Mouse (Mus musculus): ENCODE measurements around the gene Rnf146.
"Not testable (repeated sequence)": the region's sequence is repeated elsewhere in the genome, so short reads cannot be mapped to it uniquely, and the experiment has no call there.

Gene Rnf146

DNA sequence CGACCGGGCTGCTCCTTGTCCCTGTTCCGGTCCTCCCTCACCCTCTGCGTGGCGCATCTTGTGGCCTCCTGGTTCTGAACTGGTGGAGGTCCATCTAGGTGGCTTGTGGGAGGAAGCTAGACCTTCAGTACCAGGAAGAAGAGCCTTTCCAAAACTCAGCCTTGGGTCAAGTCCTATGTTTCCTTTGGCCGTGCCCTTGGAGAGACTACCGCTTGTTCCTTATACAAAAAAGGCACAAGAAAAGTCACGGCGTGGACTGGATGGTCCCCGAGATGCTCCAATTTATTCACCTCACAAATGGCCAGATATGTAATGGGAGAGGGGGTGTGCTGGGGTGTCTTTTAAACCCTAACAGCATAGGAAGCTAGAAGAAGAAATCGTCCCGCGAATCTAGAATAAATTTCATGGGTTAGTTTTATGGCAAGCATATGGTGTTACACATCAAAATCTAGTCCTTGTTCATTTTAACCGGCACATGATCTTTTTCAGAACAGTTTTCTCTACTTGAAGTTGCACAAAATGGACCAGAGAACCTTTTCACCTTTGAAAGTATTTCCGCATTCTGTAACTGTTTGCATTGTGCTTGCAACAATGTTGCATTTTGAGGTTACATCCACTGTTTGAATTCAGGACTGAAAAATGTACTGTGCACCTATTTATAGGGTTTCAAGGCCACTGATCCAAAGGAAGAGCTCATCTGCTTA, at the start of gene Rnf146:
Gene Rnf146 (minus strand): TSS at position 246 of the 704 bp plus-strand sequence.
- no peak for DNase-seq

DNA sequence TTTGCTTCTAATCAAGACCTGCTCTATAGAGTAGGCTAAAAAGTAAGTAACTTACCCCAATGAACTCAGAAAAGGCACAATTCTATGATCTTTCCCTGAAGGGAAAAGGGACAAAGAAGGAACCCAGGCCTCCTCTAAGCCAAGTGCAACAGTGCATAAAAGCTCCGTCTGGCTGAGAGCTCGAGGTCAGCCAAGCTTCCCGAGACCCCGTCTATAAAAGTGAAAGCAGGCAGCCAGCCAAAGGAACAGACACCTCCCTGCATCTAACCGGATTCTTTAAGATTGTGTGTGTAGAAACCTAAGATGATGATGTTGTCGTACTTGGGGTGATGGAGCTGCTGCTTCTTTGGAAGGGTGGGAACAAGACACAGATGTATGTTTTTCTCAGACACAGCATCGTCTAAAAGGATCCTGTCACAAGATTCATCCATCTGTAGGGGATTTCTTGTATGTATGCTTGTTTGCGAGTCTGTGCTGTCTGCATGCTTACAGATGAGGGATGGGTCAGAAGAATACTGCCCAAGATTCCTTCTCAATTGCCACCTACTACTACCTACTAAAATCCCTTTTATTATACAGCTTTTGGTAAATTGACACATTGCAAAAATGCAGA, 40.5 kb upstream of the Rnf146 start:
- DNase-seq, result no peak

DNA sequence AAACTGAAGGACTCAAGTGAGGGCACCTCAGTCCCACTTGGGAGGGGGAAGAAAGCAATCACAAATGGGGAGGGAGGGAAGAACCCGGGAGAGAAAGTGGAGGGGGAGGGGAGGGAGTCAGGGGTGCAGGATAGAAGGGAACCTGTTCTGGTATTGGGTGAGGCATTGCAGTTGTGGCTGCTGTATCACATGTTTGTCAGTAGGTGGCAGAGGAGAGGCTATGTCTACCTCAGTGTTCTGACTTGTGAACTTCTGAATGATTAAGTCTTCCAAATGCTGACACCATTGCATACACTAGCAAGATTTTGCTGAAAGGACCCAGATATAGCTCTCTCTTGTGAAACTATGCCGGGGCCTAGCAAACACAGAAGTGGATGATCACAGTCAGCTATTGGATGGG, 32.6 kb upstream of the Rnf146 start:
- not testable (repeated sequence) for DNase-seq

DNA sequence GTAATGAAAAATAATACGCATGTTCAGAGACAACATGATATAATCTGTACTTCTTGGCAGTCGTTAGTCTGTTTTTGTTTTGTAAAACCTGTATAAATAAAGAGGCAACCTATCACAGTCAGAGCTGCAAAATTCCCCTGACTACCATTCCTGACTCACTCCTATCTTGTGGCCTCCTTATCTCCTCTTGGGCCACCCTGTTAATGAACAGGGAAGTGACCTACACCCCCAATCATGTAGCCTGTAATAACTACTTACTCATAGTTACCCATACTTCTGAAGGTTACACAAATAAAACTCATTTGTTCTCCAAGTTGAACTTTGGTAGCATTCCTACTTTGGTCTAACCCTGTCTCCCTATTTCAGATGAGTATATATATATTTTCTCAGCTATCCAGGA, 19.3 kb upstream of the Rnf146 start:
- no peak for DNase-seq

DNA sequence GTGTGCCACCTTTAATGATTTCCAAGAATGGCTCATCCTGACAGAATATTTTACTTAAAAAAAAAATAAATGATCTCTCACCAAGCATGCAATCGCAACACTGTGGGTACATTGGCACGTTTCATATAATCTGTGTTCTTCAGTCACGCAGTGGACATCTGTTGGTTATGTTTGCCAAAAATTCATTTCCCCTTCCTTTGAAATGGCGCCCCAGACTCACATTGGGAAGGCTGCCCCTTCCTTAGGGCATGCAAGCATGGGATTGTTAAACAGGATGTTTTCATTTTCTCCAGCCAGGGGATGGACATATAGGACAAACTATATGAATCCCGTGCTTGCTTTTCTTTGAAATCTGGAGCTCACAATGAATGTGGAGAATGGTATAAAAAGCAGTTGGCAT, 11.8 kb upstream of the Rnf146 start:
- no peak for DNase-seq

DNA sequence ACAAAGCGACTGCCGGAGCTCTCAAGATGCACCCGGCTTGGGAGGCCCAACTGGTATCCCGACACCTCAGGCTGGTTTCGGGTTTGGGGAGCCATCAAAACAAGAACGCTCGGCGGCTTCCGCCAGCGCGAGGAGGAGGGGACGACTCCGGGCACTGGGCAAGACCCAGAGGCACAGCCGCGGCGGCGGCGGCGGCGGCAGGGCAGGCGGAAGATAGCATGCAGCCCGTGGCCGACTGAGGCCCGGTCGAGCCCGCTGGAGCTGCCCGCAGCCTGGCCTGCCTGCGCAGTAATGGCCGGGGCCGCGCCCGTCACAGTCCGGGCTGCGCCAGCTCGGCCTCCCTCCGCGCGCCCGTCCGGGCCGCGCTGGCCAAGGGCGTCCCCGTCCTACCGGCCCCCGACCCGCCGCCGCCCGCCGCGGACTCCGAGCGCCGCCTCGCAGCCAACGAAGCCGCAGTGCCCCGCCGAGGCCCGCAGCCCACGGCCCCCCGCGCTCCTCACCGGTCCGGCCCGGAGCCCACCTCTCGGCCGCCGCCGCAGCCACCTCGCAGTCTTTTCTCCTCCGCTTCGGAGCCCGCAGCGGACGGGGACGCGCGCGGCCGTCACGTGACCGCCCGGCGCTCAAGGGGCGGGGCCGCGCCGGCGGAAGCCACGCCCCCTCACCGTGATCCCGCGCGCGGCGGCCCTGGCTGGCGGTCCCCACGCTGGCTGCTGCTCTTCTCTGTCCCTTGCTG, 612 bp downstream of the Rnf146 start:
- DNase-seq, result peak; percentile 92

DNA sequence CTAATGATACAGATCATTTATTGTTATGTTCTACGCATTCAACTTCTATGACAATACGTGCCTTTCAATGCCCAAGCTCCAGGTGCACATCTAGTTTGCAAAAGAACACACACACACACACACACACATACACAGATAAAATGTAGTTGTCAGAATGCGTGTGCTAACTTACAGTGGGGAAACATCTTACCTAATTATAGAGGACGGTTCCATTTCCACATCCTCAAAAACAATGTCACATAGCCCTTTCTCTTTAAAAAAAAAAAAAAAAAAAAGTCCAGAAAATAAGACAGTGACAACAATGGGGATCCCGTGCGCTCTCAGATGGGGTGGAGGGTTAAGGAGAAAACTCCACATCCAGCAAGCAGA, 1.2 kb downstream of the Rnf146 start:
- DNase-seq, result no peak

DNA sequence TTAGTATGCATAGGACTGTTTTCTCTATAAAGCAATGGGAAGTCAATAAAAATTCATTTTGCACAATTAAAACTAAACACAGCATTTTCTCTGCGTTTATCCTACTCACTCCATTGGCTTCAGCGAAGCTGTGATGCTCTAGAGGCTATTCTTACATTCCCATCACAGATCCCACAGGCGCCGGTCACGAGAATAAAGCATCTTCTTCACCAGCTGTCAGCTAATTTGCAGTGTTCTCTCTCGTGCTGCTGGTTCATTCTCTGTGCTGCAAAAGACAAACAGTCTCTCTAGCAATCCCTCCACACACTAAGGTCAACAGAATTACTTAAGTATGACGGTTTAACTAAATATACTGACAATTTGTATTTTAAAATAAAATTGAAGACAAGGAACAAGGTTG, 8.1 kb downstream of the Rnf146 start:
- peak; percentile 25 for DNase-seq

DNA sequence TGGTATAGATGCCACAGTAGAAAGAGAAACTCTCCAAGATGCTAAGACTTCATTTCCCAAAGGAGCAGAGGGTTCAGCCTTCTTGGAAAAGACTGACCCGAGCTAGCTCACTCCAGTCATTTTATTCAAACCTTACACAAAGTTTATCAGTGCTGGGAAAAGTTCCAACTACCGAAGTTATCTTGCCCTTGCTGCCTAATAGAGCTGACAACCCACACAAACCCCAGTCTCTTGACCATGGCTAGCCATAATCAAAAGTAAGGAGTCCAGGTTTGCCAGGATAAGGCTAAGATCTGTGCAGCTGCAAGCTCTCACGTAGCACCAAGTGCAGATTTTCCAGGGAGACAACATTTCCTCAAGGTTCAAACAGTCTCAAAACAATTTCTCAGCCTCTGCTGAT, 9.7 kb downstream of the Rnf146 start:
- no peak for DNase-seq

DNA sequence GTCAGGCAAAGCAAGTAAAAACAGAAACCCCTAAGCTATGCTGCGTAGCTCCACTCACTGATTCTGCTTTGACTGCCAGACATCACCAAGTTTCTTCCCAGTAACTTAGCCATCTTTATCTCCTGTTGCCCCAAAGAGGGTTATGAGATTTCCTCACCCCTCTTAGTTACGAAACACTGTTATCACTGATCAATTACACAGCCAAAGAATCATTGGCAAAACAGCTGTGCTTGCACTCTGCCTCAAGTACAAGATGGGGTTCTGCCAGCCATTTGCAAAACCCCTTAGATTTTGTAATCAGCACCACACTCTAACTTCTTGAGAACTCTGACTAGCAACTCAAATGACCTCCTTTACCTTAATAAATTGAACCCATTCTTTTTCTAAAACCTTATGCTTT, 10.8 kb downstream of the Rnf146 start:
- DNase-seq, result no peak

DNA sequence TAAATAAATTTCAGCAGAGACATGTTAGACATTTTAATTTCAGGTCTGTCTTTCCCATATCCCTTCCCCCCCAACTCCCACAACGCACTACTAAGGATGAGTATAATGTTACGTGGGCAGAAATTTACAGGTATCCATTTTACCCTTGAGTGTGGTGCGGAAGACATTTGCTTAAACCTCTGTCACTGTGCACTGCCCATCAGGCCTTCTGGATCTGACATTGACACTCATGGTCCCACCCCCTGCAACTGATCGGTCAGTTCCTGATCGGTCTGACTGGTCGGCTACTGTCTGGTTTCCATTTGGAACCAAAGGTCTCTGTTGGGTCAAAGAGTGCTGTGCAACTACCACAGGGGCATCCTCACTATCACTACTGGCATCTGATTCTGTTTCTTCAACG, 15.6 kb downstream of the Rnf146 start:
- DNase-seq, result no peak

DNA sequence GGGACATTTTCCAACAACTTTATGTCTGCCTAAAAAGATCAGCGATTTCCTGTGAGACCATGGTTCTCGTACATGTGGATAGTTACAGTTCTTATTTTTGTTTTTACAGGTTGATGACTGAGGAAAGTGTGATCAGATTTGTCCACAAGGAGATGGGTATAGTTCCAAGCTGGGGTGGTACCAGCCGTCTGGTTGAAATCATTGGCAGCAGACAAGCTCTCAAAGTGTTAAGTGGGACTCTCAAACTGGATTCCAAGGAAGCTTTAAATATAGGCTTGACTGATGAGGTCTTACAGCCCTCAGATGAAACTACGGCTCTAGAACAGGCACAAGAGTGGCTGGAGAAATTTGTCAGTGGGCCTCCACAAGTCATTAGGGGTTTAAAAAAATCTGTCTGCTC, 18.0 kb downstream of the Rnf146 start:
- DNase-seq, result no peak

DNA sequence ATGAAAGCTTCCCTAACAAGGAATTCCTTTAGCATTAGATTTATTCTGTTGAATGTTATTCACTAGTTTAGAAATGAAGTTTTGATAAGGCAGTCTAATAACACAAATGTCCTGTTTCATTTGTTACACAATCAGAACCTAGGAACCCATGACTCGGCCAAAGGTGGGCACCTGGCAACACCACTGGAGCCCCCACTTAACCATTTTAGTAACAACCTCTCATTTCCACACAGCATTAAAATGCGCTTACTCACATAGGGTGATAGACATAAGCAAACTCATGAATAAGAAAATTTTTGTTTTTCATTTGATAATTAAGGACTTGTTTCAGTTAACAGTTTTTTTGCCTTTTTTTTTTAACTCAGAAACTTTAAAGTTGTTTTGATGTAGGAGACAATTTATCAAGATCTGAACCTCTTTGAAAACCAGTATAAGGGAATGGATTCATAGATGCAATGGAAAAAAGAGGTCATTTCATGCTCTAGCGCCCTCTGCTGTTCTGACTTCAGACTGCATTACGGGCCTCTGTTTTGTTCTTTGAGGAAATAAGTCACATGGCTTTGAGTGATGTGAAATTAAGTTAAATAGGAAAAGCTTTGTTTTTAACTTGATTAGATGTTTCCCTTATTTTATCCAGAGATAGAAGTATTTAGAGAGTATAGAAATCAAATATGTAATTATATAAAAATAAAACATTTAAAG, 23.7 kb downstream of the Rnf146 start:
- DNase-seq, result peak; percentile 17

DNA sequence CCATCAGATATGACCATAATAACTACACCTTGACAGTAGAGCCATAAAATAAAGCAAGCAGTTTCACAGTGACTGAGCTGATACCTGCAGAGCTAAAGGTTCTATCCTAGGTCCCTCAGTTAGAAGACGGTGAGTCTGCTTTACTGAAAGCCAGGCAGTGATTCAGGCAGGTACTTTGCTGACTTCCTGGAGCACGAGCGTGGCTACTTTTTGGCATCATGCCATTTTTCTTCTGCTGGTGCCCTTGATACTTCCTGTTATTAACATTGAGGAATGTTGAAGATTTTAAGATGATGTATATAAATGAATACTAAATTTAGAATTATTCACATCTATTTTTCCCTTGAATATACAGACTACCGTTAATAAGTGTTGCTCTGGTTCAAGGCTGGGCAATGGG, 28.4 kb downstream of the Rnf146 start:
- no peak for DNase-seq

DNA sequence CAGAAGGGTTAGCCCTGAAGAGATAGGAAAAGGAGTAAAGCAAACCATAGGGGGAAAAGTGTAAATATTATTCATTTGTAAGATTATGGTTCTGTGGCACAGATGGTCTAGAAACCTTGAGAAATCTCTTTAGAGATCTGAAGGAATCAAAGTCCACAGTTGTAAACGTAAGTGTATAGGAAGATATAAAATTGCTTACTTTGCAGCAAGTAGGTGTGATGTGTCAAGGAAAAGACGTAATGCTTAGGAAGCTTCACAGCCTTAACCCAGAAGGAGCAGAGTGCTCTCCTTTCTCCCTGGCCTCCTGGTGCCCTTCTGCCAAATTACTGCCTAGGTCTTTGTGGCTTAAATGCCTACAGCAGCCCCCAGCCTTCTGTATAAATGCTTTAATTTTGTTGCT, 37.4 kb downstream of the Rnf146 start:
- DNase-seq, result no peak

DNA sequence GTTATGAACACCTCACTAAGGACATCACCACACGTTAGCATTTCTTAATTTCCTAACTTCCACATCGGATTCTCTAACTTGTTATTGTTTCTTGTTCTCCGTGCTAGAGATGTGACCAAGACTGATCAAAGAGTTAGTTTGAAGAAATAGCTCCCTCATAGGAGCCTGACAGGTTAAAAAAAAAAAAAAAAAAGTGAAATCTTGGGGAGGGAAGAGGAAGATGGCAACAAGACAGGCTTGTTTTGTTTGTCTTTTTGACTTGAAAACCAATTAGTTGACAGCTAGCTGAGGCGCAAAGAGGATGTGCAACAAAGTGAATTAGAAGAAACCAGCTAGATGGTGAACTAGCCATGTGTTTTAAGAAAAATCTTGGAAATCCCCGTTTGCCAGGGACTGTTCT, 48.3 kb downstream of the Rnf146 start:
- no peak for DNase-seq

DNA sequence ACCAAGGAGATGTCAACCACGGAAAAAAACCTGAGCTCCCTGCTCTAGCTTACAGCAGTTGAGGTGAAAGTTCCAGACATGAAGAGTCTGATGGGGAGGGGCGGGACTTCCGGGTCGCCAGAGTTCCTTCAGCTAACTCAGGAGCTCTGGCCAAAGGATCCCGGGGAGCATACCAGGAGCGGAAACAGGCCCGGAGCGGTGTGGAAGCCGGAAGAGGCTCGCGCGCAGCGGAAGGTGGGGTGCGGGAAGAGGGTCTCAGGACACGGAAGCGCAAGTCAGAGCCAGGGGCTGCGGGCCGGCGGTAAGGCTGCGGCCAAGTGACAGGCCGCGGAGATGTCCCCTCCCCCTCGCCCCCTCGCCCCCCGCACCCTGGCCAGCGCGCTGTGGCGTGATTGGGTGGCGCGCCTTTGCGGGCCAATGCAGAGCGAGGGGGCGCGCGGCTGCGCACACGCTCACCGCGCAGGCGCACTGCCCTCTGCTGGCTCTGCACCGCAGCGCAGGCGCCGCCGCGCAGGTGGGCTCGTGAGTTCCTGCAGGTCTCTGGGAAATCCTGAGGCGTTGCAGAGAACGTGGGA, 49.1 kb downstream of the Rnf146 start, which contains the start of gene Echdc1:
Gene Echdc1 (plus strand): TSS at position 103 of the 575 bp plus-strand sequence.
- peak; percentile 88 for DNase-seq

DNA sequence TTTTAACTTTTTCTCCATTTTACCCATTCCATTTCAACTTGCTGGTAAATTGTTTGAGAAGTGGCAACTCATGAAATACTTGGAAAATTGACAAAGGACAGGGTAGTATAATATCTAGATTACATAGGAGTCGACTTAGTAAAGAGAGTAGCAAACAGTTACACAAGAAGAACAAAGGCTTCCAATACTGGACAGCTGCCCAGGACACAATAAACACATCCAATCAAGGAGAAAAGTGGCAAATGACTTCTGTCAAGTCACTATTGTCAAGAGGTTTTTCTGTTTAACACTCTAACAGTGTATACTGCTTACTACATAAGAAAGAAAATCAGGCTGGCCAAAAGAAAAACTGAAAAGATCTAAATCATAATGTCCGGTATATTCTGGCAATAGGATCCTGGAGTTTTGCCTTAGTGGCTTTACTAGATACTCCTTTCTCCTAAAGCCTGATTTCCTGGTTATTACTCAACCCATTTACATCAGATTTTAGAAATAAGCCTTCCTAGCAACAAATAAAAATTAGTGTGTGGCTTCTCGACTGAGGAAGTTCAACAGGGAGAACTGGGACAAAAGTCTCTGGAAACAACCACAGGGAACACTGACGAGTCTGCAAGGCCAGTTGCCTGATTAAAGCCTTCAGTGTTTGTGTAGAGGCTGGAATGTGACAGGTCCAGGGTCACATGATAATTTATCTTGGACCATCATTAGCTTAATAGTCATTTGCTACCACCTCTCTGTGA, 50.6 kb downstream of the Rnf146 start:
- DNase-seq, result no peak

DNA sequence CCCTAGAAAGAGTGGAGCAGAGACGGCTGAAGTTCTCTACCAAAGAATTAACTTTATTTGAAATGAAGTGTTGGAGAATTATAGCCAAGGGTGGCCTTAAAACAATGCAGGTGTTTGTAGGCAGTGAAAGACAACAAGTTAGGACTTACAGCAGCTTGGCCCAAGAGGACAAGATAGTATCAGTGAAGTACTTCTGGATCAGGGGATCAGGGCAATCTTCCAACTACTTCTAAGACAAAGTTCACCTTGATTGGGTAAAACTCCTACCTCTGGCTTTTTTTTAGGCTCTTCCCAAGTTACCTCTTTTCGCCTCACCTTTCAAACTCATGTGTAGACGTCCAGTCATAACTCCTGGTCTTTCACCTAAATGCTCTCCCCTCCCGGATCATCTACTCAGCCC, 60.0 kb downstream of the Rnf146 start:
- no peak for DNase-seq
